Mouse (Mus musculus) bone marrow, adult 2 months (tissue): ENCODE measurements at regions not wholly inside any gene's neighbourhood (a gene's known extent, or its start where the extent isn't known, plus 50 kb on each side); places are given as distances from the start of the nearest gene placed in this dataset.
"Not testable (repeated sequence)": the region's sequence is repeated elsewhere in the genome, so short reads cannot be mapped to it uniquely, and the experiment has no call there.

Experiments used
- CTCF ChIP-seq: fragments of 200-500 bp; IDR thresholded peaks from 2 replicates; pipeline ENCODE4 v1.5.1; 2011; ENCODE audit warnings: low read length, control low read depth; ENCODE audit not compliant: control insufficient read depth, insufficient read depth
- POLR2A ChIP-seq: fragments of 200-500 bp; IDR thresholded peaks from 2 replicates; pipeline ENCODE4 v1.6.1; 2011; ENCODE audit warnings: low read depth, mild to moderate bottlenecking, control low read depth, low read length, borderline replicate concordance; ENCODE audit not compliant: control insufficient read depth

DNA sequence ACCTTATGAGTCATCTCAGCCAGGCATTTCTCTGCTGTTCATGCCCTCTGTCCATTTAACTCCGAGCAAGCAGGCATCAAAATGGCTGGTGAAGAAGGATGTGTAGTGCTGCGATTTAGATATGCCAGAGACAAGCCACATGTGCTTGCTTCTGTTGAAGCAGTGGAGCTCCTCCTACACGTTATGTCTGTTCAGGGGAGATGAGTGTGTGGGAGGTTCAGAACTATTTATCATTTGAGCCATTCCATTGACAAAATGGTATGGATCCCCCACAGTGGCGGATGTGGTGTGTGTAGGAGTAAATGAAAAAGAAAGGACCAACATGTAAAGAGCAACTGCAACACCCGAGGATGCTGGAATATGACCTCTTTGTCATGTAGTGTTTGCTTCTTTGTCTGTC lies 848.3 kb upstream of the Olfr1507 start:
- not testable (repeated sequence) for TF ChIP-seq POLR2A, CTCF
